Mouse (Mus musculus) MEL-GATA-1-ER (cell line): ENCODE measurements at regions not wholly inside any gene's neighbourhood (a gene's known extent, or its start where the extent isn't known, plus 50 kb on each side); places are given as distances from the start of the nearest gene placed in this dataset.

Experiments used
- DNase-seq: peaks from one replicate; pipeline ENCODE4 v3.0.0-alpha.2; 2012; ENCODE audit warnings: low read depth; ENCODE audit errors: extremely low read depth

DNA sequence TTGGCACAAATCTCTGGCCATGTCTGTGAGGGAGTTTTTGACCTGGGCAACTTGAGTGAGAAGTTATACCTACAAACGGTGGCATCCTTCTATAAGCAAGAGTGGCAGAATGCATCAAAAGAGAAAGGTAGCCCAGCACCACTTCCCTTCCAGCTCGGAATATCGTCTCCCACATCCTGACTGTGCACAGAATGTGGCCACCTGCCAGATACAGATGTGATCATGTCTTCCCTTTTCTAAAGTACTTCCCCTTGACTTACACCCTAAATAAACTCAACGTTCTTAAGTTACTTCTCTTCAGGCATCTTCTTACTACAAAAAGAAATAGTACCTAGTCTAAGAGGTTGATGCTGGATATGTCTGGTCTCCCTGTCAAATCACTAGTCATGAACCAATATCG is 175.2 kb upstream of the 2610001J05Rik start:
- no peak for DNase-seq

DNA sequence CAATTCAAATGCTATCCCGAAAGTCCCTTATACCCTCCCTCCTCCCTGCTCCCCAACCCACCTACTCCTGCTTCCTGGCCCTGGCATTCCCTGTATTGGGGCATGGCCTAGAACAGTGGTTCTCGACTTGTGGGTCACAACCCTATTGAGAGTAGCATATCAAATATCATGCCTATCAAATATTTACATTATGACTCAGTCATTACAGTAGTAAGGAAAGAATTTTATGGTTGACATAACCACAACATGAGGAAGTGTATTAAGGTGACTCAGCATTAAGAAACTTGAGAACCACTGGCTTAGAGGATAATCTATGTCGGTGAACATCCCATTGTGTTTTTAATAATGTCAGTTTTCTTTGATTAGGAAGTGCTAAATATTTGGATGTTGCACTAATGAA is 173.3 kb upstream of the 2610001J05Rik start:
- no peak for DNase-seq

DNA sequence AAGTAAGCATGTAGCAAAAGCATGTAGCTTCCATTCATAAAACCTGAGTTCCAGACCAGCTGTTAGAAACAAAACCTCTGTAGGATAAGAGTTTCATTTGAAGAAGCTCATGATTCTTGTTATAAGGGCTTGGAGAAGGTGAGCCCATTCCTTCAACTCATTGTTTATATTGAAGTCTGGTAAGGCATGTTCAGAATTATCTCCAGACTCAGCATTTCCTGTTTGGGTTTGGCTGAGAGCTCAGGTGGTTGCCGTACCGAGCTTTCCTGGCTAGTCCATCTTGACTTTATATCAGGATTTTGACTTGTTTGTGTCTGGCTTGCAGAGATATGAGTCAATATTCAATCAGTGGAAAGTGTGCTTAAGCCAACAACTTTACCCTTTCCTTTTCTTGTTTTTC is 154.6 kb upstream of the 2610001J05Rik start:
- DNase-seq: no peak

GRCm38 (mm10) chr6:14018928-14019327 is 147.6 kb upstream of the 2610001J05Rik start:
- no peak for DNase-seq

GRCm38 (mm10) chr6:13982606-13983389 is 111.5 kb upstream of the 2610001J05Rik start:
- DNase-seq: peak; percentile 47

GRCm38 (mm10) chr6:13974710-13975506 is 103.6 kb upstream of the 2610001J05Rik start:
- DNase-seq: no peak

- no peak for DNase-seq
Observed at GRCm38 (mm10) chr6:13964471-13964870, 93.2 kb upstream of the 2610001J05Rik start.

DNA sequence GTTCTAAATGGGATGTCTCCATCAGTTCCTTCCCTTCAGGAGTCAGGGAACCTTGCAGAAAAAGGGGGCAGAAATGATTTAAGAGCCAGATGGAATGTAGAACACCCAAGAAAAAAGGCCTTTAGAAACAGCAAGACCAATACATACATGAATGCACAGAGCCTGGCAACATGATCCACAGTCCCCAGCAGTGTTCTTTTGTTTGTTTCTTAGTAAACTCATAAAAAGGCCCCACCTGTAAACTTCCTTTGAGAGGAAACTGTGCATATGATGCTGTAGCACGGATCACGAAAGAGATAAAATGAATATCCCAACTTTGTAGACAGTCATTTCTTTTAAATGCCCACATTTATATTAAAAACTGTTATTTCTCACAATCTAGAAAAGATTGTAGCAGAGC is 92.7 kb upstream of the 2610001J05Rik start:
- no peak for DNase-seq

DNA sequence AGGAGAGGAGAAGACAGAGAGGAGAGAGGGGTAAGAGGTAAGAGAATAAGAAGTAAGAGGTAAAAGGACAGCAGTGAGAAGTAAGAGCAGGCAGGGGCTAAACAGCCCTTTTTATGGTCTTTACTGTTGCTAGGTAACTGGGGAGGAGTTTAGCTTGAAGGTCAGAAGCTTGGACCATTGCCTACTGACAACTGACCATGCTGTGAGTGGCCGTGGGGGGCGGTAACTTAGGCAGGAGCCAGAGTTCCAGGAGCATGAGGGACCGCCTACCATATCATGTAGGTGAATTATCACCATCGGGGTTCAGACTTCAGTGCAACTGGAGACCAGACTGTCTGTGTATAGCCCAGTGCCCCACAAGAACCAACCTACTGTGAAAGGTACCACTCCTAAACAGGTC is 78.3 kb upstream of the 2610001J05Rik start:
- DNase-seq: no peak

DNA sequence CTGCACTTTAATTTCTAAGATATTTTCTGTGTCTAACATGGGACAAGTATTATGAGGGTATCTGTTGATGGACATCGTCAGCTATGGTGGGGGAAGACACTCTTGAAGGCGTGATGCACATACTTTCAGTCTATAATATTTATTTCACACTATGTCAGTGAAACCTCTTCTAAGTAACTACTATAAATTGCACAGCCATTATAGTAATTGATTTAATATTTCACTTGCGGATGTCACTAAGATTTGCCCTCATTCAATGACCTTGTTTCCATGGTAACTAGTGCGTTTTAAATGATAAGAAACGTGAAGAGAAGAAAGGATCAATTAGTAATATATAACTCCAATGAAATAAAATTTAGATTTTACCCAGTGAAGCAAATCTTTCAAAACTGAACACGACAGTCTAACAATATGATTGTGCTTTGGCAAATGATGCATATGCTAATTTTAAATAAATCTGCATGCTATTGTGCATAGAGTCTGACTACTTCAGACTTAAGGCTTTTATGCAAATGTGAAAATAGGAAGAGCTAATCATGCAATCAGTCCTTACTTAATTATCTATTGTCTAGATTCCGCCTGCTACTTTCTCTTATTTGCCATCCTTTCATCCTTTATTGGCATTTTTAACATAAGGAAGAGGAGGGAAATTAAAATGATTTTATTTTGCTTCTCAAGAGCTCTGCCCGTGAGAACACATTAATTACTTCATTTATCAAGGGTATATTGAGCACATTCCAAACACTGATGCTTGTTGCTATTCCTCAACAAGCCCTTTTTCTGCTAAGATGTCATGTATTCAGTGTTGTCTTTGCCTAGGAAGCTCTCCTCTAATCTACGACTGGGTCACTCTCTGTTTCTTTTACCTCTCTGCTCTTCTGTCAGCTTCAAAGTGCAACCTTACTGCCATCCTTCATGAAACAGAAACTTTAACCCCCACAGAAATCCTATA is 49.8 kb upstream of the 2610001J05Rik start:
- DNase-seq: no peak
